Mouse (Mus musculus) limb, embryonic 10.5 days (tissue): ENCODE measurements around the gene Odf2l. TPM values are rescaled to one million over a fixed set of nuclear protein-coding genes. Genes with fewer than 3 reads are reported as not detected.

ENCODE experiments used
- DNase-seq: peaks from one replicate; pipeline ENCODE4 v3.0.0-alpha.2; 2017; ENCODE audit warnings: low spot score
- H3K27ac ChIP-seq: fragments of 300-500 bp; sonication (generic); 2 replicates; pipeline ENCODE4 v1.5.1; 2016; ENCODE audit warnings: mild to moderate bottlenecking
- H3K27me3 ChIP-seq: fragments of 300-500 bp; sonication (generic); 2 replicates; pipeline ENCODE4 v1.6.1; 2016; ENCODE audit warnings: low read depth, mild to moderate bottlenecking; ENCODE audit not compliant: poor library complexity, severe bottlenecking
- H3K36me3 ChIP-seq: fragments of 300-500 bp; sonication (generic); 2 replicates; pipeline ENCODE4 v1.6.1; 2016; ENCODE audit warnings: mild to moderate bottlenecking, moderate library complexity
- H3K4me1 ChIP-seq: fragments of 300-500 bp; sonication (generic); 2 replicates; pipeline ENCODE4 v1.6.1; 2016
- H3K4me3 ChIP-seq: fragments of 300-500 bp; sonication (generic); 2 replicates; pipeline ENCODE4 v1.5.1; 2016; ENCODE audit warnings: mild to moderate bottlenecking, moderate library complexity
- H3K9me3 ChIP-seq: fragments of 300-500 bp; sonication (generic); replicated peaks from 2 replicates; pipeline ENCODE4 v1.6.1; 2016; ENCODE audit warnings: mild to moderate bottlenecking
- WGBS: fragments of 180-500 bp; shearing (Covaris S2); methylation state at CpG from one replicate; pipeline ENCODE4 v1.1.7; 2016; 5-methylcytosine and 5-hydroxymethylcytosine counted together
- polyA plus RNA-seq: library from polyadenylated mRNA; unstranded; fragments of >200 nt; fragmentation: Nextera tagmentation; extraction: Ambion mirVana; gene quantifications from 2 replicates; pipeline ENCODE4 v1.2.1, GENCODE M21; 2016

Gene Odf2l
- polyA plus RNA-seq: 16.2 and 18.1 TPM in 2 replicates

DNA sequence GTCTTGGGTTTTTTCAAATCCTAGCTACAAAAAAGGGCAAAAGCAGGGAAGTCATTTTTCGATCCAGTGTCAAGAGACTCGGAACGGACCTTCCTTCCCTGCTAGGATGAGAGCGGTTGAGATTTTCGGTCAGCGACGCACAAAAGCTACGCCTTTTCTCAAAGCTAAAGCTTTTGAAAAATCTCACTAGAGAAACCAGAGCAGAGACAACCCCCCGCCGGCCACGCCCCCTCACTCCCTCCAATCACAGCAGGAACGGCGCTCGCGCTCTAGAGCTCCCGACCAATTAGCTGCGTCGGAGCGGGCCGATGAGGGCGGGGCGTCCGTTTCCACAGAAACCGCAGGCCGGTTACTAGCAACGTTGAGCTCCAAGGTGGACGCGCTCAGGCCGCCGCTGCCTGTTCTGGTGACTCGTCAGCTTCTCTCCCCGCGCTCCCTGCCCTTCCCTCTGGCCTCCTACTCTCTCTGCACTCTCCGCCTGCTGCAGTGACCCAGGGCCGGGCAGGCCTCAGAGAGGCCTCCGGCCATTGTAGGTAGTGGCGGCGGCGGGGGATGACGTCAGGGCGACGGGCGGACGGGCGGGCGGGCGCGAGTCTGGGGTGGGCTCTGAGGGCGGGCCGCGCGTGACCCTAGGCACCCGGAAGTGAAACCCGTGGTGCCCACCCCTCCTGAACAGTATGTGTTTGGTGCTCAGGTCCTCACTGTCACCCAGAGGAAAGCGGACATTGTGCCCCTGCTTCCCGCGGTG is at the start of gene Odf2l:
Gene Odf2l (plus strand): TSS at position 335 of the 748 bp plus-strand sequence.
- H3K9me3 ChIP-seq: no peaks in the 10 kb centered on the region
- H3K4me3 ChIP-seq: peak within 1 kb of the TSS; percentile 87
- no peaks in the 10 kb centered on the region for H3K27me3 ChIP-seq
- DNase-seq: peak; percentile 97
- WGBS: under 1% methylated on average over 57 of the region's 57 CpGs
- H3K36me3 ChIP-seq: no peaks in the 10 kb centered on the region
- H3K27ac ChIP-seq: peak within 1 kb of the TSS; percentile 99
- peaks cover 14% of the 10 kb centered on the region; the same call in 1 of the 2 replicates for H3K4me1 ChIP-seq

- Histone ChIP-seq H3K36me3 (no peaks in the 10 kb centered on the region), H3K4me3 (no peak overlapping the region), H3K4me1 (no peaks in the 10 kb centered on the region), H3K27ac (no peak overlapping the region), H3K9me3 (no peaks in the 10 kb centered on the region), H3K27me3 (no peaks in the 10 kb centered on the region)
- 89% methylated on average over 4 of the region's 4 CpGs for WGBS
- DNase-seq: no peak
Observed at GRCm38 (mm10) chr3:145068964-145069363, 49.4 kb upstream of the Odf2l start.

DNA sequence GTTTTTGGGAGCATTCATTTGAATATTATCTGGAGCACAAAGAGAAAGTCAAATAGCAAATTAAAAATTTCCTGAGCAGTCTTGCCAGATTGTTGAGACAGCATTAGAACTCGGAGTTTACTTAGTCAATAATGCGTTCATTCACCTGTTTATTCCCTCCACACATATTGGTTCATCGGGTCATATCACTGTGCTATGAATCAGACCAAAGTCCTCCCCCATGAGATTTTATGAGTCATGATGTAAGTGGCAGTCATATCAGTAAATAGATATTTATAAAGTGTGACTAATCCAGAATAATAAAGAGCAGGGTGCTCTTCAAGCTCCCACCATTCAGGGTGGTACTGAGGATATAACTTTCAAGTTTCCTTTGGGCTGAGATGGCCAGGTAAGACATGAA is 46.0 kb upstream of the Odf2l start:
- DNase-seq: no peak
- Histone ChIP-seq H3K27ac (no peak overlapping the region), H3K4me1 (no peaks in the 10 kb centered on the region), H3K9me3 (no peaks in the 10 kb centered on the region), H3K36me3 (no peaks in the 10 kb centered on the region), H3K27me3 (no peaks in the 10 kb centered on the region), H3K4me3 (no peak overlapping the region)
- WGBS: 92% methylated on average over 3 of the region's 3 CpGs

- no peak overlapping the region for H3K4me3 ChIP-seq
- no peak overlapping the region for H3K27ac ChIP-seq
- no peaks in the 10 kb centered on the region for H3K27me3 ChIP-seq
- DNase-seq: no peak
- WGBS: 93% methylated on average over 6 of the region's 6 CpGs
- H3K4me1 ChIP-seq: no peaks in the 10 kb centered on the region
- H3K9me3 ChIP-seq: no peaks in the 10 kb centered on the region
- H3K36me3 ChIP-seq: no peaks in the 10 kb centered on the region
Observed at GRCm38 (mm10) chr3:145078405-145078804, 40.0 kb upstream of the Odf2l start.

DNA sequence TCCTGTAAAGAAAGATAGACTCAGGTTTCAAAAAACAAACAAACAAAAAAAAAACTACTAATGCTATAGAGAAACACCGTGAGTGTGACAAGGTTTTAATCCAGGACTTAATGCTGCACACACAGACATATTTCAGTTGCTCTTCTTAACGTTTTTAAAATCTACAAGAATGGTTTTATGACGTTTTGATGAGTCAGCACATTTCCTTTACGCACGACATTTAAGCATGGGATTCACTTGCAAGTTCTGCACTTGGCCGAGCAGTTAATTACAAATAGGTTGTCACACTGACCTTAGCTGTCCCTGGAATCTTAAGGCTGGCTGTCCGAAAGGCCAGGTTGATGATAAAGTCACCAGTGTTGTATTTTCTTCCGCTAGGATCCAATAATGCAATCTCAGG is 37.5 kb upstream of the Odf2l start:
- no peak for DNase-seq
- Histone ChIP-seq H3K4me3 (no peak overlapping the region), H3K9me3 (no peaks in the 10 kb centered on the region), H3K36me3 (no peaks in the 10 kb centered on the region), H3K4me1 (no peaks in the 10 kb centered on the region), H3K27me3 (no peaks in the 10 kb centered on the region), H3K27ac (no peak overlapping the region)
- 87% methylated on average over 8 of the region's 8 CpGs for WGBS

GRCm38 (mm10) chr3:145083081-145083480 is 35.3 kb upstream of the Odf2l start:
- WGBS: 91% methylated on average over 1 of the region's 1 CpGs
- Histone ChIP-seq H3K27me3 (no peaks in the 10 kb centered on the region), H3K4me3 (no peak overlapping the region), H3K27ac (no peak overlapping the region), H3K4me1 (no peaks in the 10 kb centered on the region), H3K9me3 (no peaks in the 10 kb centered on the region), H3K36me3 (no peaks in the 10 kb centered on the region)
- DNase-seq: no peak

- Histone ChIP-seq H3K4me3 (no peak overlapping the region), H3K4me1 (no peaks in the 10 kb centered on the region), H3K27ac (no peak overlapping the region), H3K36me3 (no peaks in the 10 kb centered on the region), H3K9me3 (no peaks in the 10 kb centered on the region), H3K27me3 (no peaks in the 10 kb centered on the region)
- no peak for DNase-seq
- WGBS: 93% methylated on average over 14 of the region's 14 CpGs
Observed at GRCm38 (mm10) chr3:145086180-145086579, 32.2 kb upstream of the Odf2l start.

DNA sequence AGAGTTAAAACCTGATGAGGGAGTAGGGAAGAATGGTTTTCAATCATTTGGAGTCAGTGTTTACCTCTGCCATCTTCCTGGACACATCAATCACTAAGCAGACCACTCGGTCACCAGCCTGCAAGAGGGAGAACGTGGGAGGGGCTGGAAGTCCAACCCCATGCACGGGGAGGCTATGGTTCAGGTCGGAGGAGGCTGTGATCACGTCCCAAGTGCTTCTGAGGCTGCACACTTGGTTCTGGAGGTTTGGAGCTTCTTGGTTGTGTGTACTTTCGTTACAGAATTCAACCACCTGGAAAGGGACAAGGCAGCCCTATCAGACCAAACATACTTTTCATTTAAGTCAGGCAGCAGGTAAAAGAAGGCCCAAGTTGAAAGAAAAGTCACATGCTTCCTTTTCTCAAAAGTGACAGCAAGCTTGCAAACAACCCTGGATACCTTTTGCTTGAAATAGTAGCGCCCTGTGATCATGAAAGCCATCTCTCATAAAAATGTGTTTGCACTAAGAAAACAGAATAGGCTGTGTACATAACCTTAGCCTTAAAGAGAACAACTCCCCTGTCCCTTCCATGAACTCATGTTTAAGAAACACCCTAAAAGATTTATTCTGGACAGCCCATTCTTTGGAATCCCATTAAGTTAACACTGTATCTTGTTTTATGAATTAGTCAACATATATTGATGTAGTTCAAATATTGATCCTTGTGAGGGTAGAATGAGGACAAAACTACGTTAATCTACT is 30.4 kb upstream of the Odf2l start:
- no peaks in the 10 kb centered on the region for H3K27me3 ChIP-seq

GRCm38 (mm10) chr3:145099291-145099690 is 19.1 kb upstream of the Odf2l start, which contains the start of gene Clca2:
TSS of gene Clca2 (minus strand) at chr3:145099443.
- H3K27me3 ChIP-seq: no peaks in the 10 kb centered on the region
- H3K27ac ChIP-seq: no peak within 1 kb of the TSS
- H3K36me3 ChIP-seq: no peaks in the 10 kb centered on the region
- WGBS: 79% methylated on average over 6 of the region's 6 CpGs
- H3K4me1 ChIP-seq: no peaks in the 10 kb centered on the region
- DNase-seq: no peak
- no peaks in the 10 kb centered on the region for H3K9me3 ChIP-seq
- no peak within 1 kb of the TSS for H3K4me3 ChIP-seq

More for the DNA sequence above, 30.4 kb upstream of the Odf2l start:
- Histone ChIP-seq H3K9me3 (no peaks in the 10 kb centered on the region), H3K36me3 (no peaks in the 10 kb centered on the region), H3K27ac (no peak overlapping the region), H3K4me1 (no peaks in the 10 kb centered on the region), H3K4me3 (no peak overlapping the region)
- WGBS: 77% methylated on average over 8 of the region's 8 CpGs
- no peak for DNase-seq

DNA sequence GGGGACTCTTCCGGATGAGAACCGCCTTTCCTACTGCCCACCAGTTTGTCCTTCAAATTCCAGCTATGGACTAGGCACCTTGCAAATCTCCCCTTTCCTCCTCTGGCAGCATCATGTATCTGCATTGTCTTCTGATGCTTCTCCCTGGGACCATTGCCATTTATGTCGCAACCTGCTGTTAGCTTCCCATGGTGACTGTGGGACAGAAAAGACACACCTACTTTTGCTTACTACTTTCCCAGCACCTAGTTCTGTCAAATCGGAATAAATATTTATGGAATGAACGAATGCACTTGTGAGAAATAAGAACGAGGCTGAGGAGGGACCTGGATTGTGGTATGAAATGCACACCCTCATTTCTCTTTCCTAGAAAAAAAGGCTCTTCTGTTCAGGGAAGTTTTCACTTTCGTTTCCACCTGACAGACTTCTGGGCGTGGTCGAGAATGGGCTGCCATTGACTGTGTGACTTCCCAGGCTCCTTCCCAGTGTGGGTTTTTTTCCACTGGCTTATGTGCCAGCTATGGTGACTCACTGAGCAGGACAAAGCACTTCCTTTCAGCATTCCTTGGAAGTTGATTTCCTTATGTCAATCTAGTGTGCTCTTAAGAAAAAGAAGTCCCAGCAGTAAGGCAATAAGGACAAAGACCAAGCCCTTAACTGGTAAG is 16.4 kb upstream of the Odf2l start:
- no peaks in the 10 kb centered on the region for H3K36me3 ChIP-seq
- no peaks in the 10 kb centered on the region for H3K4me1 ChIP-seq
- no peaks in the 10 kb centered on the region for H3K27me3 ChIP-seq
- no peak overlapping the region for H3K27ac ChIP-seq
- H3K4me3 ChIP-seq: no peak overlapping the region
- no peak for DNase-seq
- no peaks in the 10 kb centered on the region for H3K9me3 ChIP-seq
- 81% methylated on average over 9 of the region's 9 CpGs for WGBS

GRCm38 (mm10) chr3:145103321-145103720 is 15.1 kb upstream of the Odf2l start:
- WGBS: 92% methylated on average over 2 of the region's 2 CpGs
- DNase-seq: no peak
- Histone ChIP-seq H3K36me3 (no peaks in the 10 kb centered on the region), H3K4me1 (no peaks in the 10 kb centered on the region), H3K4me3 (no peak overlapping the region), H3K9me3 (no peaks in the 10 kb centered on the region), H3K27ac (no peak overlapping the region), H3K27me3 (no peaks in the 10 kb centered on the region)

GRCm38 (mm10) chr3:145103770-145104169 is 14.6 kb upstream of the Odf2l start:
- Histone ChIP-seq H3K27me3 (no peaks in the 10 kb centered on the region), H3K9me3 (no peaks in the 10 kb centered on the region), H3K27ac (no peak overlapping the region), H3K4me1 (no peaks in the 10 kb centered on the region), H3K36me3 (no peaks in the 10 kb centered on the region), H3K4me3 (no peak overlapping the region)
- no peak for DNase-seq
- 76% methylated on average over 5 of the region's 5 CpGs for WGBS
